Mouse (Mus musculus): ENCODE measurements around the gene Trim7.

GRCm38 (mm10) chr11:48852624-48853473 is 26.9 kb downstream of the Trim7 start:
- TF ChIP-seq CTCF (IDR thresholded peaks at IDR 0.05; ENCODE audit: control insufficient read depth, insufficient read depth, low read length) (no peak), POLR2A (IDR thresholded peaks at IDR 0.05; ENCODE audit: borderline replicate concordance, control insufficient read depth, low read depth, low read length) (no peak)

Data from bone marrow, adult 2 months (tissue).